Mouse (Mus musculus) bone marrow, adult 2 months (tissue): ENCODE results near the gene AC140267.1.

ENCODE experiments used
- CTCF ChIP-seq: fragments of 200-500 bp; IDR thresholded peaks from 2 replicates; pipeline ENCODE4 v1.5.1; 2011; ENCODE audit warnings: low read length, control low read depth; ENCODE audit not compliant: control insufficient read depth, insufficient read depth
- POLR2A ChIP-seq: fragments of 200-500 bp; IDR thresholded peaks from 2 replicates; pipeline ENCODE4 v1.6.1; 2011; ENCODE audit warnings: low read depth, mild to moderate bottlenecking, control low read depth, low read length, borderline replicate concordance; ENCODE audit not compliant: control insufficient read depth

- TF ChIP-seq CTCF (peak; percentile 87), POLR2A (no peak)
Observed at GRCm38 (mm10) chr15:80266281-80266680, 30.6 kb downstream of the AC140267.1 start.
